Mouse (Mus musculus) forebrain, embryonic 11.5 days (tissue): ENCODE measurements at regions not wholly inside any gene's neighbourhood (a gene's known extent, or its start where the extent isn't known, plus 50 kb on each side); places are given as distances from the start of the nearest gene placed in this dataset.
"Not testable (repeated sequence)": the region's sequence is repeated elsewhere in the genome, so short reads cannot be mapped to it uniquely, and the experiment has no call there.

Experiments
- ATAC-seq: fragments of 200-750 bp; cut with Nextera tagmentation; replicated peaks from 2 replicates; pipeline ENCODE4 v1.8.0; 2017; ENCODE audit warnings: moderate TSS enrichment; ENCODE audit not compliant: low FRiP score
- DNase-seq: peaks from one replicate; pipeline ENCODE4 v3.0.0-alpha.2; 2017; ENCODE audit warnings: low spot score
- H3K27ac ChIP-seq: fragments of 300-500 bp; sonication (generic); 2 replicates; pipeline ENCODE4 v1.5.1; 2014; ENCODE audit warnings: low read depth, low read length
- H3K27me3 ChIP-seq: fragments of 300-500 bp; sonication (generic); 2 replicates; pipeline ENCODE4 v1.6.1; 2014; ENCODE audit warnings: mild to moderate bottlenecking, low read length, mixed read lengths; ENCODE audit not compliant: control insufficient read depth, insufficient read depth
- H3K36me3 ChIP-seq: fragments of 300-500 bp; sonication (generic); 2 replicates; pipeline ENCODE4 v1.6.1; 2014; ENCODE audit warnings: mild to moderate bottlenecking, low read length, moderate library complexity, mixed read lengths; ENCODE audit not compliant: control insufficient read depth, insufficient read depth
- H3K4me1 ChIP-seq: fragments of 300-500 bp; sonication (generic); replicated peaks from 2 replicates; pipeline ENCODE4 v1.6.1; 2014; ENCODE audit warnings: low read length, mixed read lengths; ENCODE audit not compliant: control insufficient read depth, insufficient read depth
- H3K4me2 ChIP-seq: fragments of 300-500 bp; sonication (generic); 2 replicates; pipeline ENCODE4 v1.6.1; 2014; ENCODE audit warnings: low read depth, mild to moderate bottlenecking, low read length, moderate library complexity, mixed read lengths; ENCODE audit not compliant: severe bottlenecking
- H3K4me3 ChIP-seq: fragments of 300-500 bp; sonication (generic); 2 replicates; pipeline ENCODE4 v1.5.1; 2014; ENCODE audit warnings: low read depth, low read length
- H3K9ac ChIP-seq: fragments of 300-500 bp; sonication (generic); 2 replicates; pipeline ENCODE4 v1.6.1; 2014; ENCODE audit warnings: low read length
- H3K9me3 ChIP-seq: fragments of 300-500 bp; sonication (generic); 2 replicates; pipeline ENCODE4 v1.6.1; 2016; ENCODE audit warnings: low read length, mixed read lengths; ENCODE audit not compliant: control insufficient read depth
- WGBS: fragments of 180-500 bp; shearing (Covaris S2); extraction: QIAGEN DNeasy Blood & Tissue Kit; methylation state at CpG from one replicate; pipeline ENCODE4 v1.1.7; 2014; 5-methylcytosine and 5-hydroxymethylcytosine counted together

DNA sequence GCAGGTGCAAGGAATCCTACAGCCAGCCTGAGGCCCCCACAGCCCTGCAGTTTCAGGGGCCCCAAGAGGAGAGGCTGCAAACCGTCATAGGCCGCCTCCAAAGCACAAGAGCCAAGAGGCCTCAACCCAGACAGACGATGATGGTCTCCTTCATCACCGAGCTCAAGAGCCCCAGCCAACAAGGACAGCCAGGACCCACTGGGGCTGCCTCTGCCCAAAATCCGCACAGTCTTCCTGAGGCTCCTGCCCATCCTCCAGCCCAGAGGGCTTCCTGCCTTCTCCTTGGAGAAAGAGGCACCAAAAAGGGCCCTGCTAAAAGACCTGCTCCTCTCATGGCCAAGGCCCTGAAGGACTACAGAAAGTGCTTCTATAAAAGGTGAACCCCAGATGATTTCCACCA lies 112.3 kb downstream of the Nus1 start:
- ATAC-seq, H3K27ac ChIP-seq, H3K4me3 ChIP-seq, H3K36me3 ChIP-seq, DNase-seq, H3K4me1 ChIP-seq, H3K9ac ChIP-seq, H3K4me2 ChIP-seq, H3K27me3 ChIP-seq, H3K9me3 ChIP-seq: not testable (repeated sequence)
- 100% methylated on average over 2 of the region's 5 CpGs for WGBS

DNA sequence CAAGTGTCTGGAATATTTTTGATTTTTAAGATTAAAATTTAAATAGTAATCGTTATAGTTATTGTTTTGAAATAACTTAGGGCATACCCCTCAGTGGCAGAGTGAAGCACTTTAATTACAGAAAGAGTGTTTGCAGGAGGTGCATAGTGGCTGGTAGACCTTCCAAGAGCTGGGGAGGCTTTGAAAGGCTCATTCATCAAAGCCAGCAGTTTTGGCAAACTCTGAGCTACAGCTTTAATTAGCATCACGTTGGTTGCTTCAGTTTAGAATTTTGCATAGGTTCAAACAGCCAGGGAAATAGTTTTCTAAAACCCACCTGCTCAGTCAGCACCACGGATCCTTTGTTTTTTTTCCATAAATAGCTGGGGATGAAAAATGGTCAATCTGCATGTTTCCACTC lies 113.5 kb downstream of the Nus1 start:
- H3K27me3 ChIP-seq = no peaks in the 10 kb centered on the region
- 67% methylated on average over 3 of the region's 3 CpGs for WGBS
- H3K4me2 ChIP-seq = no peak overlapping the region
- ATAC-seq (no peak), DNase-seq (no peak)
- H3K4me3 ChIP-seq = no peak overlapping the region
- no peaks in the 10 kb centered on the region for H3K9me3 ChIP-seq
- no peaks in the 10 kb centered on the region for H3K36me3 ChIP-seq
- H3K4me1 ChIP-seq = no peaks in the 10 kb centered on the region
- H3K9ac ChIP-seq = no peak overlapping the region
- H3K27ac ChIP-seq = no peak overlapping the region

GRCm38 (mm10) chr10:52533278-52533892 lies 116.0 kb downstream of the Nus1 start:
- H3K9ac ChIP-seq = no peak overlapping the region
- no peak overlapping the region for H3K27ac ChIP-seq
- H3K4me1 ChIP-seq = no peaks in the 10 kb centered on the region
- H3K36me3 ChIP-seq = no peaks in the 10 kb centered on the region
- H3K9me3 ChIP-seq = no peaks in the 10 kb centered on the region
- DNase-seq (no peak), ATAC-seq (peak; percentile 67)
- no peak overlapping the region for H3K4me3 ChIP-seq
- H3K4me2 ChIP-seq = no peak overlapping the region
- no peaks in the 10 kb centered on the region for H3K27me3 ChIP-seq
- WGBS = 16% methylated on average over 2 of the region's 2 CpGs

- no peak overlapping the region for H3K27ac ChIP-seq
- no peaks in the 10 kb centered on the region for H3K36me3 ChIP-seq
- H3K4me1 ChIP-seq = no peaks in the 10 kb centered on the region
- no peak overlapping the region for H3K4me2 ChIP-seq
- WGBS = 51% methylated on average over 4 of the region's 4 CpGs
- peak; percentile 59 for DNase-seq
- no peaks in the 10 kb centered on the region for H3K27me3 ChIP-seq
- no peak overlapping the region for H3K4me3 ChIP-seq
- no peaks in the 10 kb centered on the region for H3K9me3 ChIP-seq
- no peak overlapping the region for H3K9ac ChIP-seq
- ATAC-seq = 0 out of 2 replicates have a peak, but pooled peaks have one; percentile 42
These were observed 116.5 kb downstream of the Nus1 start for GRCm38 (mm10) chr10:52533893-52534287.

DNA sequence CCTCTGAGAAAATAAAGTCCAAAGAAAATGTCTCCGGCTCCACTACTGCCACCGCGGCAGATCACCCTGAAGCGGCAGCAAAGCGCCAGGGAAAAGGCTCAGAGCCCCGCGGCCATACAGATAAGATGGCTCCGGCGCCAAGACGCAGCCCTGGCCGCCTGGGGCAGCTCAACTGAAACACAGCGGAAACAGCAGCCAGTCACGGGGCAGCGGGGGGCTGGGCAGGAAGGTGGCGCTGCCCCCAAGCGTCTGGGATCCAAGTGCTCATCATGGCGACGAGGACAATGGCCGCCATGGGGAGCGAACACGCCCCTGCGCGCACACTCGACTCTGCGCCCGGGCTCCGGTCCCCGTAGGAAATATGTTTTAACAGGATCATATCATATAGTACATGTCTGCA lies 128.2 kb downstream of the Nus1 start:
- Histone ChIP-seq H3K36me3 (no peaks in the 10 kb centered on the region), H3K9ac (no peak overlapping the region), H3K9me3 (no peaks in the 10 kb centered on the region), H3K4me1 (no peaks in the 10 kb centered on the region), H3K27ac (no peak overlapping the region), H3K4me2 (no peak overlapping the region), H3K4me3 (no peak overlapping the region), H3K27me3 (no peaks in the 10 kb centered on the region)
- DNase-seq (no peak), ATAC-seq (no peak)
- 90% methylated on average over 28 of the region's 28 CpGs for WGBS

DNA sequence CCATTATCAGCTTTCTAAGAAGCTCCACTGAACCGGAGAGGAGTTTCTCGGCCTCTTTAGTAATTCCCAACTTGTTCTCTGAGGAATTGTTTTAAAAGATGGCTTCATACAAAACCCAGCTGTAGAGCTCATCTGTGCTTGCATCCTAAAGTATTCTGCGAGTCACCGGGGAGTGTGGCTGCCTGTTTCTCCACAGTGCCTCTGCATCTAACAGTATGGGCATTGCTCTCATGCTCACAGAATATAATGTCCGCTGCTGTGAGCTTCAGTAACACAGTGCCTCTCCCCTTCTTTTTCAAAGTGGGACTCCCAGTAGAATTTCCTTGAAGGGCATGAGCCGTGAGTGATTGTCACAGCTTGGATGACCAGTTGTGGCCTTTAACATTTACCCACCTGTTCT lies 113.0 kb upstream of the Slc35f1 start:
- H3K4me3 ChIP-seq = no peak overlapping the region
- no peak overlapping the region for H3K9ac ChIP-seq
- 58% methylated on average over 6 of the region's 6 CpGs for WGBS
- ATAC-seq (peak; percentile 35), DNase-seq (no peak)
- no peaks in the 10 kb centered on the region for H3K9me3 ChIP-seq
- no peaks in the 10 kb centered on the region for H3K36me3 ChIP-seq
- no peaks in the 10 kb centered on the region for H3K27me3 ChIP-seq
- H3K4me2 ChIP-seq = no peak overlapping the region
- no peak overlapping the region for H3K27ac ChIP-seq
- no peaks in the 10 kb centered on the region for H3K4me1 ChIP-seq

- 65% methylated on average over 3 of the region's 3 CpGs for WGBS
- Histone ChIP-seq H3K36me3 (no peaks in the 10 kb centered on the region), H3K4me3 (no peak overlapping the region), H3K4me1 (no peaks in the 10 kb centered on the region), H3K9ac (no peak overlapping the region), H3K4me2 (no peak overlapping the region), H3K9me3 (no peaks in the 10 kb centered on the region), H3K27me3 (no peaks in the 10 kb centered on the region), H3K27ac (no peak overlapping the region)
- ATAC-seq (peak; percentile 62), DNase-seq (no peak)
These were observed 112.5 kb upstream of the Slc35f1 start for GRCm38 (mm10) chr10:52577795-52578194.

DNA sequence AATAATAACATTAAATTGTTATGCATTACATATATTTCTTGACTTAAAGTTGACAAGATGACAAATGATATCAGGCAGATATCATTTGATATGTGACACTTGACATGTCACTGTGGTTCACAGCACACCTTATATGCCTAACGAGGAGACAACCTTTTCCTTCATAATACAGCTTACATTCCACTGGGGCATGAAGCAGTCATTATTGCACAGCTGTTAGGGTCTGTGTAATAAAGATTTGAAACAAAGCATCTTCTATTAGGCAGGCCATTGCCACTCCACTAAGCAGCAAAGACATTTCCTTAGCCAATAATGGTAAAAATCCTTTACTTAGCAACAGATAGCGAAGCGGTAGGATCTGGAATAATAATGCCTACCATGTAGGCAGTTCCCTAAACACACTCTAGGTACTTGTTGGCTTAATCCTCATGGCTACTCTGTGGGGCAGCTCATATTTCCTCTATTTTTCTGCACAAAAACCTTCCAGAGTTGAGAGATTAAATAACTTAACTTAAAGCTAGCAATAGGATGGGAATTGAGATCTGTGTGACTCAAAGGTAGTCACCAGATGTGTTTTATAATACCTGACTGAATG lies 112.0 kb upstream of the Slc35f1 start:
- WGBS = 44% methylated on average over 3 of the region's 3 CpGs
- Histone ChIP-seq H3K36me3 (no peaks in the 10 kb centered on the region), H3K9ac (no peak overlapping the region), H3K4me1 (no peaks in the 10 kb centered on the region), H3K4me2 (no peak overlapping the region), H3K4me3 (no peak overlapping the region), H3K27me3 (no peaks in the 10 kb centered on the region), H3K27ac (no peak overlapping the region), H3K9me3 (no peaks in the 10 kb centered on the region)
- peak; percentile 77 for ATAC-seq
- DNase-seq = no peak

DNA sequence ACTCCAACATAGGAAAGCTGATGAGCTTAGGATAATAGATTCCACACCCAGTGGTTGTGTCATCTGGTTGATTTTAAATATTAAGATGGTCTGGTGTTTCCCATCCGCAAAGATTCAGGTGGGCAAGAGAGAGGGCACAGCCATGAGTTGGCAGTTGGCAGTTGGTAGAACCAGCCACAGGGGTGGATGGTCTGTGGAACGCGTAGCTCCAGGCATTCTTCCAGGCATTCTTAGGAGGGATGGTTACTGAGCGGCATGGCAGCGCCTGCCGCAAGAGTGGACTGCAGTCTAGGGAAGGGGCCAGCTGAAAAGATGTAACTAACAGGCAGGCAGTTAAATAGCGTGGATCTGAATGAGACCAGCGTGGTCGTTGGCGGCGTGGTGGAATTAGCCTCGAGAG lies 96.6 kb upstream of the Slc35f1 start:
- Histone ChIP-seq H3K9ac (no peak overlapping the region), H3K9me3 (no peaks in the 10 kb centered on the region), H3K27me3 (no peaks in the 10 kb centered on the region), H3K36me3 (no peaks in the 10 kb centered on the region), H3K4me1 (no peaks in the 10 kb centered on the region), H3K27ac (no peak overlapping the region), H3K4me3 (no peak overlapping the region), H3K4me2 (no peak overlapping the region)
- 94% methylated on average over 12 of the region's 12 CpGs for WGBS
- DNase-seq (no peak), ATAC-seq (no peak)
